Mouse (Mus musculus): ENCODE measurements around the gene Scamp2. TPM values are rescaled to one million over a fixed set of nuclear protein-coding genes. Genes with fewer than 3 reads are reported as not detected.

Scamp2 gene
- polyA plus RNA-seq, 1 experiment from 2014 or later = 58.2 TPM

DNA sequence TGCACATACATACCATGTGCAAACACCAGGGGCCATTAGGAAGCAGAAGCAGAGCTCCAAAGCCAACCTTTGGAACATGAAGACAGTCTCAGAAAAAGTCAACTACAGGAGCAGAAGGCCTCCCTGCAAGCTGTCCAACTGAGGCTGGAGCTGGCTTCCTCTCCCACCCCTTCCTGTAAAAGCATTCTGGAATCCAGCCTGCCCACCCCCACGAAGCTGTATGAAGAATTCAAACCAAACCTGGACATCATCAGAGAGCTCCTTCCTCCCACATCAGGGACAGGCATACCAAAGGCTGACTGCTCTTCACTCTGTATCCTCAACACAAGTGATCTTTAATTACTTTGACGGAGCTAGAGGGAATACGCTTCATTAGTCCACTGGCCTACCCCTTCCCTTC is 16.8 kb upstream of the Scamp2 start:
- no peaks in the 10 kb centered on the region for H3K27me3 ChIP-seq (ENCODE audit: control insufficient read depth, insufficient read depth, low read length)
- WGBS = 79% methylated on average over 3 of the region's 3 CpGs
- no peak overlapping the region for H3K4me3 ChIP-seq (ENCODE audit: low read depth, low read length)
- H3K4me2 ChIP-seq (ENCODE audit: low read depth, low read length, severe bottlenecking) = no peak overlapping the region
- peaks cover 13% of the 10 kb centered on the region; the same call in 1 of the 2 replicates for H3K36me3 ChIP-seq (ENCODE audit: control insufficient read depth, insufficient read depth, low read length)
- ATAC-seq (replicated peaks; ENCODE audit: low FRiP score) (no peak), DNase-seq (ENCODE audit: low spot score) (no peak)
- H3K9me3 ChIP-seq (ENCODE audit: control insufficient read depth, low read length) = no peaks in the 10 kb centered on the region
- no peak overlapping the region for H3K9ac ChIP-seq (ENCODE audit: low read length)
- H3K27ac ChIP-seq (ENCODE audit: low read depth, low read length) = no peak overlapping the region
- peaks cover under 1% of the 10 kb centered on the region; the same call in 1 of the 2 replicates for H3K4me1 ChIP-seq (replicated peaks; ENCODE audit: control insufficient read depth, insufficient read depth, low read length)

DNA sequence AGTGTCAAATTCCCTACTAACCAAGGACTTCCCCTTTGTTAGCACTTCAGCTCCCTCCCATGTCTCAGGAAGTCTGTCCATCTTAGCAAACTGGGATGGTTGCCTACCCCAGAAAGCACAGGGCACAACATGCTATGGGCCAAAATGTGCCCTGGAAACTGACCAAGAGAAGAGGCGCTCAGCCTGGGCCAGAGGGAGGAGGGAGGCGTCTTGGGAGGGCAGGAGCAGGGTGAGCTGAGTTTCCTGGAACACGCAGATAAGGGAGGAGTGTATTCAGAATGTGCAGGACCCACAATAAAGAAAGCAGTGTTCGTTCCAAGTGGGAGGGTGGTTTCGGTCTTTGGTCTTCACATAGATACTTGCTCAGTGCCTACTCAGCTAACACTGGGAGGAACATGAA is 13.5 kb upstream of the Scamp2 start:
- Histone ChIP-seq H3K27me3 (ENCODE audit: control insufficient read depth, insufficient read depth, low read length) (no peaks in the 10 kb centered on the region), H3K4me3 (ENCODE audit: low read depth, low read length) (no peak overlapping the region), H3K4me1 (replicated peaks; ENCODE audit: control insufficient read depth, insufficient read depth, low read length) (peaks cover 6% of the 10 kb centered on the region; the same call in 1 of the 2 replicates), H3K36me3 (ENCODE audit: control insufficient read depth, insufficient read depth, low read length) (peaks cover 13% of the 10 kb centered on the region; the same call in 1 of the 2 replicates), H3K27ac (ENCODE audit: low read depth, low read length) (no peak overlapping the region), H3K4me2 (ENCODE audit: low read depth, low read length, severe bottlenecking) (no peak overlapping the region), H3K9ac (ENCODE audit: low read length) (no peak overlapping the region), H3K9me3 (ENCODE audit: control insufficient read depth, low read length) (no peaks in the 10 kb centered on the region)
- WGBS = 88% methylated on average over 5 of the region's 5 CpGs
- ATAC-seq (replicated peaks; ENCODE audit: low FRiP score) (no peak), DNase-seq (ENCODE audit: low spot score) (no peak)

DNA sequence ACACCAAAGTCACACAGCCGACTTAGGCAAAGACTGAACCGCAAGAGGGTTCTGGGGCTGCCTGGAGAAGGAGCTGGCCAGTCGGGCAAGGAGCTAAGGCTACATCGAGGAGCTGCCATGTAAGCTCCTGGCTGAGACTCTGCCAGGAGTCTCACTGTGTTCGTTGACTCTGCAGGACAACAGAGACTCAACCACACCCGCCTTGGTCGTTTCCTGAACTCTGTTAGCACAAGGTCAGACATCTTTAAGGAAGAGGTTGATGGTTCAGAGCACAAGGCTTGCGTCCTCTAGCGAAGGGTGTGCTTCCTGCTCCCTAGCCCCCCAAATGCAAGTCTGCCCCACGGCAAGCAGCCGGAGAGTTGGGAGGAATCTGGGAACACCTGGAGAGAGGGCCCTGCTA is 12.9 kb upstream of the Scamp2 start:
- no peak overlapping the region for H3K4me3 ChIP-seq (ENCODE audit: low read depth, low read length)
- no peak overlapping the region for H3K4me2 ChIP-seq (ENCODE audit: low read depth, low read length, severe bottlenecking)
- H3K9ac ChIP-seq (ENCODE audit: low read length) = no peak overlapping the region
- no peaks in the 10 kb centered on the region for H3K9me3 ChIP-seq (ENCODE audit: control insufficient read depth, low read length)
- no peak for ATAC-seq (replicated peaks; ENCODE audit: low FRiP score)
- H3K36me3 ChIP-seq (ENCODE audit: control insufficient read depth, insufficient read depth, low read length) = peaks cover 13% of the 10 kb centered on the region; the same call in 1 of the 2 replicates
- no peak overlapping the region for H3K27ac ChIP-seq (ENCODE audit: low read depth, low read length)
- peaks cover 6% of the 10 kb centered on the region; the same call in 1 of the 2 replicates for H3K4me1 ChIP-seq (replicated peaks; ENCODE audit: control insufficient read depth, insufficient read depth, low read length)
- no peaks in the 10 kb centered on the region for H3K27me3 ChIP-seq (ENCODE audit: control insufficient read depth, insufficient read depth, low read length)
- WGBS = 93% methylated on average over 11 of the region's 11 CpGs
- no peak for DNase-seq (ENCODE audit: low spot score)

DNA sequence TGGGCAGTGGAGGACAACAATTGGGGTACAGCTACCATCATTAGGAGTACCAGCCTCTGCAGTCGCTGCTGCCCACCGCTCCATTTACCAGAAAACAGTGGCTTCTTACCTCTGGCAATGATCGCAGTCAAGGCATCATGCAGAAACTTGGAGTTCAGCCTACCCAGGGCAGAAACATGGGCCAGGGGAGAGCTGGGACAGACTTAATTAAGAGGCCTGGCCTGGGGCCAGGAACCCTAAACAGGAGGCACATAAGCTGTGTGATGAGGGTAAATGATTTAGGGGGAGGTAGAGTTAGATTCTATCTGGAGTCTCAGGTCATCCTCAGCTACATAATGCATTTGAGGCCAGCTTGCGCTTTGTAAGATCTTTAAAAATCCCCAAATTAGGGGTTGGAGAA is 11.6 kb upstream of the Scamp2 start:
- Histone ChIP-seq H3K4me2 (ENCODE audit: low read depth, low read length, severe bottlenecking) (no peak overlapping the region), H3K27me3 (ENCODE audit: control insufficient read depth, insufficient read depth, low read length) (no peaks in the 10 kb centered on the region), H3K27ac (ENCODE audit: low read depth, low read length) (no peak overlapping the region), H3K9ac (ENCODE audit: low read length) (no peak overlapping the region), H3K36me3 (ENCODE audit: control insufficient read depth, insufficient read depth, low read length) (peaks cover 6% of the 10 kb centered on the region; the same call in 1 of the 2 replicates), H3K4me3 (ENCODE audit: low read depth, low read length) (no peak overlapping the region), H3K9me3 (ENCODE audit: control insufficient read depth, low read length) (no peaks in the 10 kb centered on the region), H3K4me1 (replicated peaks; ENCODE audit: control insufficient read depth, insufficient read depth, low read length) (peaks cover 6% of the 10 kb centered on the region; the same call in 1 of the 2 replicates)
- ATAC-seq (replicated peaks; ENCODE audit: low FRiP score) (no peak), DNase-seq (ENCODE audit: low spot score) (no peak)
- WGBS = 97% methylated on average over 4 of the region's 4 CpGs

DNA sequence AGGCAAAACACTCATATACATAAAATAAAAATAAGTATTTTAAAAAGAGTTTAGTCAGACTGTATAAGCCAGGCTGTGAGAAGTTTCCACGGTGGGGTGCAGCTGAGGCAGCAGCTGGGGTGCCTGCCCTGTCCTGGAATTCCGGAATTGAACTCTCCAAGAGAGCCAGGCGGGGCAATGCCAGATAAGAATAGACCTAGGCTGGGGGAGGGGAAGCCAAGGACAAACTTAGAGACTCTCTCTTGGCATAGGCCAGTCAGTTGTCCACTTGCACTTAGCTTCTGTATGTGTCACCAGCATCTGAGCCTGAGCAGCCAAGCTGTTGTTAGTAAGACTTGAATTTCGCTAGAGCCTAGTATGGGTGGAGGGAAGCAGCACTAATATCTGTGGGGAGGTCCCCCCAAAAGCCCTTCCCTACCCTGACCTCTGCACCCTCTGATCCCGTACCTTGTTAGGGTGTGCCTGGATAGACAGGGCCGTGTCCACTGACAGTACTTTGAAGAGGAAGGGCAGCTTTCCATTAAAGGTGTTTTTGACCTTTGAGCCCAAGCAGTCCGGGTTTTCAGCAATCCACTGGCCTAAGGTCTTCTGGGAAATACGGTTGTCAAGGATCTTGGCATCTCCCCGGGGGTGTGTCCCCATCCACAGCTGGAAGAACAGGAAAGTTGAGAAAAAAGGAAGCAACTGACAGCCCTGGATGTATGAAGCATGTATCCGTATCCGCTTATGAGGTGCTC is 10.4 kb upstream of the Scamp2 start:
- Histone ChIP-seq H3K27me3 (ENCODE audit: control insufficient read depth, insufficient read depth, low read length) (no peaks in the 10 kb centered on the region), H3K36me3 (ENCODE audit: control insufficient read depth, insufficient read depth, low read length) (peaks cover 1% of the 10 kb centered on the region; the same call in 1 of the 2 replicates), H3K4me1 (replicated peaks; ENCODE audit: control insufficient read depth, insufficient read depth, low read length) (peaks cover 6% of the 10 kb centered on the region; the same call in 1 of the 2 replicates), H3K9me3 (ENCODE audit: control insufficient read depth, low read length) (no peaks in the 10 kb centered on the region), H3K9ac (ENCODE audit: low read length) (no peak overlapping the region), H3K4me2 (ENCODE audit: low read depth, low read length, severe bottlenecking) (no peak overlapping the region), H3K27ac (ENCODE audit: low read depth, low read length) (no peak overlapping the region), H3K4me3 (ENCODE audit: low read depth, low read length) (no peak overlapping the region)
- 86% methylated on average over 11 of the region's 11 CpGs for WGBS
- ATAC-seq (replicated peaks; ENCODE audit: low FRiP score) (no peak), DNase-seq (ENCODE audit: low spot score) (no peak)

DNA sequence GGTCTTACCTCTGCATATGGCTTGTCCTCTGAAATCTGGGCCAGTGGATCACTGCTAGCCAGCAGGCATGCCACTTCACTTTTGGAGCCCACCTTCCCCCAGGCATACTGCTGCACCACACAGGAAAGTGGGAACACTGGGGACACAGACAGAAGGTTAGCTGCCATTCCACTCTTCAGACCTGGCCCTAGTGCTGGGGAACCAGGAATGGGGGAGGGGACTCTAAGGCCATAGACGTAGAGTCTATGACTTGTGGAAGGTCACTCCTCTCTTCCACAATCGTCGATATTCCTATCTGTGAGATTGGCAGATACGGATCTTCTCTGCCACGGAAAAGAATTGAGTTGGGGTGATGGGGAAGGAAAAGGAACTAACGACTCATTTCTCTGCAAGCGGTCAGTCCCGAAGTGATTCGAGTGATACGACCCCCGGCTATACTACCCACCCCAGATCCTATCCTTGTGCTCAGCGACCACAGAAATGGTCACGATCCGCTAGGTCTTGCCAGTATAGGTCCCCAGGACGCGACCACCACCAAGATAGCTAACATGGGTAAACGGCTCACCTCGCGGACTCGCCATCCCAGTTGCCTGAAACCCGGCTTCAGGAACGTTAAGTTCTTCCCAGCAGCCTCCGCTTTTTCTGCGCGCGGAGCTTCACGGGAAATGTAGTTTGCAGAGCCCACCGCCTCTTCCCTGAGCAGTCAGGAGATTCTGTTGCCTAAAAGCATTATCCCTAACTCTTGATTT is 8.4 kb upstream of the Scamp2 start, which contains the start of gene Mpi:
Gene Mpi, minus strand, starts transcription at position 625 of the 749 bp plus-strand sequence.
- WGBS = 1% methylated on average over 28 of the region's 28 CpGs
- no peaks in the 10 kb centered on the region; the same call in 1 of the 2 replicates for H3K36me3 ChIP-seq (ENCODE audit: control insufficient read depth, insufficient read depth, low read length)
- DNase-seq (ENCODE audit: low spot score) (peak; percentile 83), ATAC-seq (replicated peaks; ENCODE audit: low FRiP score) (peak; percentile 46)
- H3K4me3 ChIP-seq (ENCODE audit: low read depth, low read length) = peak within 1 kb of the TSS; percentile 62
- peak within 1 kb of the TSS; percentile 73 for H3K9ac ChIP-seq (ENCODE audit: low read length)
- H3K9me3 ChIP-seq (ENCODE audit: control insufficient read depth, low read length) = no peaks in the 10 kb centered on the region
- peaks cover 6% of the 10 kb centered on the region; the same call in 1 of the 2 replicates for H3K4me1 ChIP-seq (replicated peaks; ENCODE audit: control insufficient read depth, insufficient read depth, low read length)
- no peak within 1 kb of the TSS for H3K27ac ChIP-seq (ENCODE audit: low read depth, low read length)
- H3K27me3 ChIP-seq (ENCODE audit: control insufficient read depth, insufficient read depth, low read length) = no peaks in the 10 kb centered on the region
- H3K4me2 ChIP-seq (ENCODE audit: low read depth, low read length, severe bottlenecking) = peak within 1 kb of the TSS; percentile 59

DNA sequence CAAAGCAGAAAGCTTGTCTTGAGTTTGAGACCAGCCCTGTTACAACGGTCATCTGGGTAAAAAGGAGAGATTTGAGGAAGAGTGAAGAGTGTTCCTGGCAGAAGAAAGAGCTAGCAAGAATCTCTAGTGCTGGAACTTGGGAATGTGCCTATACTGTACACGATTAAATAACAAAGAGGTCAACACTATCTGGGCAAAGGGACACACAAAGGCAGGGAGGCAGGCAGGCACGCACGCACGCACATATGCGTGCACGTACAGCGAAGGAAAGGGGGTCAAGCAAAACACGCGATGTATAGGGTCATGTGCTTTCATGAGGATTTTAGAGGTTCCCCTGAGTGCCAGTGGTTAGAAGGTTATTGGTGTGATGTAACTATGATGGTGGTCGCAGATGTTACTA is 7.6 kb upstream of the Scamp2 start:
- WGBS = 71% methylated on average over 11 of the region's 11 CpGs
- Histone ChIP-seq H3K27me3 (ENCODE audit: control insufficient read depth, insufficient read depth, low read length) (no peaks in the 10 kb centered on the region), H3K27ac (ENCODE audit: low read depth, low read length) (no peak overlapping the region), H3K4me2 (ENCODE audit: low read depth, low read length, severe bottlenecking) (no peak overlapping the region), H3K4me1 (replicated peaks; ENCODE audit: control insufficient read depth, insufficient read depth, low read length) (peaks cover 6% of the 10 kb centered on the region; the same call in 1 of the 2 replicates), H3K4me3 (ENCODE audit: low read depth, low read length) (no peak overlapping the region), H3K9ac (ENCODE audit: low read length) (no peak overlapping the region), H3K36me3 (ENCODE audit: control insufficient read depth, insufficient read depth, low read length) (no peaks in the 10 kb centered on the region; the same call in 1 of the 2 replicates), H3K9me3 (ENCODE audit: control insufficient read depth, low read length) (no peaks in the 10 kb centered on the region)
- DNase-seq (ENCODE audit: low spot score) (no peak), ATAC-seq (replicated peaks; ENCODE audit: low FRiP score) (no peak)

DNA sequence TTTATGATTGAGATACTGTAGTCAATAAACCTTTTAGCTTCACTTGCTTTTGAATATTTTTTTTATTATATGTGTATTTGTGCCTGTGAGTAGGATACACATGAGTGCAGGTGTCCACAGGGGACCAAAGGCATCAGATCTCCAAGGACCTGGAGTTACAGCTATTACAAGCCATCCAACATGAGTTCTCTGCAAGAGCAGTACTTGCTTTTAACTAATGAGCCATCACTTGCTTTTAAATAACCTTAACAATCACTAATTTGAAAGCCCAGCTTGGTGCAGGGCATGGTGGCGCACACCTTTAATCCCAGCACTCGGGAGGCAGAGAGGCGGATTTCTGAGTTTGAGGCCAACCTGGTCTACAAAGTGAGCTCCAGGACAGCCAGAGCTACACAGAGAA is 6.0 kb upstream of the Scamp2 start:
- H3K9ac ChIP-seq (ENCODE audit: low read length) = no peak overlapping the region
- ATAC-seq (replicated peaks; ENCODE audit: low FRiP score) (no peak), DNase-seq (ENCODE audit: low spot score) (no peak)
- no peaks in the 10 kb centered on the region for H3K27me3 ChIP-seq (ENCODE audit: control insufficient read depth, insufficient read depth, low read length)
- H3K27ac ChIP-seq (ENCODE audit: low read depth, low read length) = no peak overlapping the region
- H3K4me1 ChIP-seq (replicated peaks; ENCODE audit: control insufficient read depth, insufficient read depth, low read length) = peaks cover 6% of the 10 kb centered on the region; the same call in 1 of the 2 replicates
- no peaks in the 10 kb centered on the region for H3K36me3 ChIP-seq (ENCODE audit: control insufficient read depth, insufficient read depth, low read length)
- WGBS = 38% methylated on average over 3 of the region's 3 CpGs
- no peak overlapping the region for H3K4me2 ChIP-seq (ENCODE audit: low read depth, low read length, severe bottlenecking)
- no peak overlapping the region for H3K4me3 ChIP-seq (ENCODE audit: low read depth, low read length)
- no peaks in the 10 kb centered on the region for H3K9me3 ChIP-seq (ENCODE audit: control insufficient read depth, low read length)
